1 mouse cellular context compared by ENCODE assay signal in the genomic region with DNA sequence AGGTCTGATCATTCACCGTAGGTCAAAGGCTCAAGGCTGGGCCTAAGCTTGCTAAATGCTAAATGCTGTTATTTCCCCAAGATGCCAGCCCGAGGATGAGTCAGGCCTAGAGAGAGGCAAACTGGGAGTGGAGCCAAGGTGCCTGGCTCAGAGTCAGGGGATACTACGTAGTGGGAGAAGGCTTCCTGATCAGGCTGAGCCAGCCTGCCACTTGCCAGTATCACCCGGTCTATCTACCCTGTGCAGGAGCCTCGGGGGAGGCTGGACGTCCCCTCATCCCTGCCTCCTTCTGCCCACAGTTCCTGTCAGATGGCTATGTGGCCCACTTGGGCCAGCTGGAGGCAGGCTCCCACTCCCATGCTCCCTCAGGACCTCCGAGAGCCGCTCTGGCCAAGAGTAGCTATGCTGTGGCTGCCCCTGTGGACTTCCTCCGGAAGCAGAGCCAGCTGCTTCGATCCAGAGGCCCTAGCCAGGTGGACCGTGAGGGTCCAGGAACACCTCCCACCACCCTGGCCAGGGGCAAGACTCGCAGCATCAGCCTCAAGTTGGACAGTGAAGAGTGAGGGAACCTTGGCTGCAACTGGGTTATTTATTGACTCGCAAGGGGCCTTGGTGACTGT.
TF ChIP-seq lines count a peak whose summit lies in the region.

No protein-coding gene starts in this region.

TF ChIP-seq in CH12.LX, 34 proteins besides CTCF, POLR2A, EP300 and RAD21:
- no peak for TF ChIP-seq MAFK (IDR thresholded peaks at IDR 0.05; ENCODE audit: insufficient replicate concordance, low read length)
- TF ChIP-seq CHD2 (IDR thresholded peaks at IDR 0.05; ENCODE audit: low read length): no peak
- TF ChIP-seq USF1 (IDR thresholded peaks at IDR 0.05; ENCODE audit: low read depth, low read length): no peak
- no peak for TF ChIP-seq NRF1 (IDR thresholded peaks at IDR 0.05; ENCODE audit: low read depth, low read length)
- no peak for TF ChIP-seq ZC3H11A (IDR thresholded peaks at IDR 0.05; ENCODE audit: low read depth, low read length)
- TF ChIP-seq GABPA (IDR thresholded peaks at IDR 0.05; ENCODE audit: insufficient replicate concordance, low read depth, low read length): no peak
- TF ChIP-seq MXI1 (IDR thresholded peaks at IDR 0.05; ENCODE audit: low read depth, low read length): 0 out of 2 replicates have a peak, but pooled peaks have one; percentile 36
- TF ChIP-seq KAT2A (IDR thresholded peaks at IDR 0.05; ENCODE audit: insufficient replicate concordance, low read length): no peak
- TF ChIP-seq POLR2AphosphoS2 (IDR thresholded peaks at IDR 0.05; ENCODE audit: low read depth, low read length): no peak
- 0 out of 2 replicates have a peak, but pooled peaks have one; percentile 28 for TF ChIP-seq ZMIZ1 (IDR thresholded peaks at IDR 0.05; ENCODE audit: low read depth, low read length)
- no peak for TF ChIP-seq UBTF (IDR thresholded peaks at IDR 0.05; ENCODE audit: low read depth, low read length)
- no peak for TF ChIP-seq SIN3A (IDR thresholded peaks at IDR 0.05; ENCODE audit: low read length)
- no peak for TF ChIP-seq BHLHE40 (IDR thresholded peaks at IDR 0.05; ENCODE audit: low read depth, low read length)
- no peak for TF ChIP-seq PAX5 (IDR thresholded peaks at IDR 0.05; ENCODE audit: low read length)
- TF ChIP-seq ZNF384 (IDR thresholded peaks at IDR 0.05; ENCODE audit: low read depth, low read length): no peak
- no peak for TF ChIP-seq MEF2A (IDR thresholded peaks at IDR 0.05; ENCODE audit: borderline replicate concordance, low read depth, low read length)
- TF ChIP-seq SMC3 (IDR thresholded peaks at IDR 0.05; ENCODE audit: low read depth, low read length): no peak
- no peak for TF ChIP-seq ZKSCAN1 (IDR thresholded peaks at IDR 0.05; ENCODE audit: borderline replicate concordance, low read depth, low read length)
- 0 out of 2 replicates have a peak, but pooled peaks have one; percentile 18 for TF ChIP-seq NELFE (IDR thresholded peaks at IDR 0.05; ENCODE audit: low read depth, low read length)
- TF ChIP-seq ETS1 (conservative IDR thresholded peaks at IDR 0.05; ENCODE audit: low read depth, low read length): no peak
- no peak for TF ChIP-seq E2F4 (IDR thresholded peaks at IDR 0.05; ENCODE audit: insufficient replicate concordance, low read depth, low read length)
- TF ChIP-seq JUN (IDR thresholded peaks at IDR 0.05; ENCODE audit: insufficient read depth, low read depth, low read length): no peak
